Mouse (Mus musculus) E14TG2a.4 (cell line): ENCODE measurements around the gene March5.
A peak's percentile ranks its signal among the peaks of the same experiment; 100 is the strongest.

Source experiments
- CTCF ChIP-seq: conservative IDR thresholded peaks from 2 replicates; pipeline ENCODE4 v1.5.1; 2014; ENCODE audit warnings: low read length
- NANOG ChIP-seq: IDR thresholded peaks from 2 replicates; pipeline ENCODE4 v1.6.1; 2014; ENCODE audit warnings: borderline replicate concordance, low read length, mixed read lengths
- POU5F1 ChIP-seq: IDR thresholded peaks from 2 replicates; pipeline ENCODE4 v1.6.1; 2014; ENCODE audit warnings: low read length, borderline replicate concordance

- TF ChIP-seq CTCF = peak; percentile 43
- no peak for TF ChIP-seq POU5F1
- no peak for TF ChIP-seq NANOG
These were observed 2.3 kb downstream of the March5 start for GRCm38 (mm10) chr19:37209467-37210128.
